Mouse (Mus musculus): ENCODE measurements around the gene 2010003K11Rik. TPM values are rescaled to one million over a fixed set of nuclear protein-coding genes. Genes with fewer than 3 reads are reported as not detected.

Gene 2010003K11Rik
- polyA plus RNA-seq (2012; rRNA removed), result not detected in 2 replicates

GRCm38 (mm10) chr19:4498062-4498933 is at the start of gene 2010003K11Rik:
TSS of gene 2010003K11Rik (minus strand) at chr19:4498583.

DNA sequence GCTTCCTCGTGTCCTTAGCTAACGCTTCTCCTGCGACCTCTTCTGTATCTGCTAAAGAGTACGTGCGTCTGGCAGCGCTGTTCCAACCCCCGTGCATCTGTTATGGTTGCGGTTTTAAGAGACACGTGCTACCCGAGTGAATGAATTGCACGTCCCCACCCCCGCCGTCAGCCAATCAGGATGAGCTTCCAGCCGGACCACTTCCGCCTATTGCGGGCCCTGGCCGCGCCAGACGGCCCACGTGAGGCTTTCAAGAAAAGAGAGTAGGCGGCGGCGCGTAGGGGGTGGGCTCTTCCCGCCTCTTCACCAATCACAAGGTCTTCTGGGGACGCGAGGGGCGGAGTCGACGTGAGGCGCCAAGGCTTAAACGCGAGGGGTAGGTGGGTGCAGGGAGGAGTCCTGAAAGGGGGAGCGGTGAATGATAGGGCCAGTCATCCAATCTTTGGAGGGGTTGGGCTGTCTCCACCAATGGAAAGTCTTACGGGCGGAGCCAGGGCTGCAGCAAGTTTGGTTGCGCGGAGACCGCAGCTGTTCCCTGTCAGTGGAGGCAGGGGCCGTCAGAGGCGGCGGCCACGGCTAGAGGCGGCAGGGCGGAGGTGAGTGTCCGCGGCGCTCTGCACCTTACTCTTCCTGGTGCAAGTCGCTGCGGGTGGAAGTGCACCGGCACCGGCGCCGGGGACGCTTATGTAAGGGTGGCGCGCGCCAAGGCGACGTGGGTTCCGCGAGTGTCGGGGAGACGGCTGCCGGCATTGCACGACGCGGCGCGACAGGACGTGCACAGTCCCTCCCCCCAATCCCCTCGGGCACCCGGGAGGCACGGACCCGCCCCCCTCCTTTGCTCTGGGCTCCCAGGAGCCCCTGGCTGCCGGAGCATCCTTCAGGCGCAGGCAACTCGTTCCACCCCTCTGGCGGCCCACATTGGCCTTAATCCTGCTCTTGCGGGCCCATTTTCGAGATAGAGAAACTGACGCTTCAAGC is 11.9 kb upstream of the 2010003K11Rik start, which contains the start of gene Pcx:
Gene Pcx, plus strand, starts transcription at position 487 of the 978 bp plus-strand sequence.

DNA sequence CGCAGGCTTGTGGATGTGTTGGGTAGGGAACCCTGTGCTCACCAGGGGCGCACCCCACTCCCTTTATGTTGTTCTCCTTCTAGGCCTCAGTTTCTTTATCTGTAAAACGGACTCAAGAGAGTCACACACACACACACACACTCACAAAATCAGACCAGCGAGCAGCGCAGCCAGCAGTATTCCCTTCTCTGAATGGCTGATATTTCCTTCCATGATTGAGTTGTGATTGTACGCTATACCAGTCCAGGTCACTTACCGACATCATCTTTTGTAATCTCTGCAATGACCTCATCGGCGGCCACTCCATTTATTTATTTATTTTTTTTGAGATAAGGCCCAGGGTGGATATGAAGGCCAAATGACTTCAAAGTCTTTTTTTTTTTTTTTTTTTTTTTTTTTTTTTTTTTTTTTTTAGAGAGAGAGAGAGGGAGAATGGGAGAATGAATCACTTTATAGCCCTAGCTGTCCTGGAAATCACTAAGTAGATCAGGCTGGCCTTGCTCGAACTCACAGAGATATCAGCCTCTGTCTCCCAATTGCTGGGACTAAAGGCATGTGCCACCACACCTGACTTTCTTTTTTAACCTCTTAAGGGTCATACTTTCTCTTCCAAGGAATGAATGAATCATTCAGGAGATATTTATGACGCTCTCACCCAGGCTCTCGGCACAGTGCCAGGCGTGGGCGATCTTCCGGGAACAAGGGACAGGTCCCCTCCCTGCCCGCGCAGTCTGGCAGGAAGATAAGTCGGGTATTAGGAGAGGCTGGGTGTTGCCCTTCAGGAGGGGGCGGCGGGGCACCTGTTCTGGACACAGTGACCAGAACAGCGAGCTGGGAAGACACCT is 20.8 kb downstream of the 2010003K11Rik start, which contains the start of gene Syt12:
Gene Syt12, minus strand, starts transcription at position 103 of the 845 bp plus-strand sequence.

Other genes starting within 250 kb of the 2010003K11Rik start
- 14.4 and 16.9 TPM in 2 replicates for gene Ssh3, start 229.4 kb downstream of the 2010003K11Rik start, polyA plus RNA-seq (2012; rRNA removed)
- gene Ankrd13d, start 215.4 kb downstream of the 2010003K11Rik start, polyA plus RNA-seq (2012; rRNA removed), result 16.2 and 18.8 TPM in 2 replicates
- gene Grk2, start 192.4 kb downstream of the 2010003K11Rik start, polyA plus RNA-seq (2012; rRNA removed), result 71.3 and 119 TPM in 2 replicates
- gene Kdm2a, start 100.3 kb downstream of the 2010003K11Rik start, polyA plus RNA-seq (2012; rRNA removed), result 56.7 and 88.6 TPM in 2 replicates
- 10.2 and 16.9 TPM in 2 replicates for gene Rhod, start 59.2 kb downstream of the 2010003K11Rik start, polyA plus RNA-seq (2012; rRNA removed)
- gene Syt12, start 21.1 kb downstream of the 2010003K11Rik start, polyA plus RNA-seq (2012; rRNA removed), result 0.84 and 0.85 TPM in 2 replicates
- gene Pcx, start 11.9 kb upstream of the 2010003K11Rik start, polyA plus RNA-seq (2012; rRNA removed), result 7.6 and 12.2 TPM in 2 replicates
- gene Lrfn4, start 117.1 kb upstream of the 2010003K11Rik start, polyA plus RNA-seq (2012; rRNA removed), result 49.3 and 50.7 TPM in 2 replicates
- 53.9 and 64.4 TPM in 2 replicates for gene Rce1, start 127.1 kb upstream of the 2010003K11Rik start, polyA plus RNA-seq (2012; rRNA removed)
- gene Gm960, start 200.1 kb upstream of the 2010003K11Rik start, polyA plus RNA-seq (2012; rRNA removed), result 0.68 and 1.4 TPM in 2 replicates
- 15.7 and 24.4 TPM in 2 replicates for gene Sptbn2, start 212.6 kb upstream of the 2010003K11Rik start, polyA plus RNA-seq (2012; rRNA removed)

All from central nervous system, embryonic 11.5 days (tissue).